In the genomic region with DNA sequence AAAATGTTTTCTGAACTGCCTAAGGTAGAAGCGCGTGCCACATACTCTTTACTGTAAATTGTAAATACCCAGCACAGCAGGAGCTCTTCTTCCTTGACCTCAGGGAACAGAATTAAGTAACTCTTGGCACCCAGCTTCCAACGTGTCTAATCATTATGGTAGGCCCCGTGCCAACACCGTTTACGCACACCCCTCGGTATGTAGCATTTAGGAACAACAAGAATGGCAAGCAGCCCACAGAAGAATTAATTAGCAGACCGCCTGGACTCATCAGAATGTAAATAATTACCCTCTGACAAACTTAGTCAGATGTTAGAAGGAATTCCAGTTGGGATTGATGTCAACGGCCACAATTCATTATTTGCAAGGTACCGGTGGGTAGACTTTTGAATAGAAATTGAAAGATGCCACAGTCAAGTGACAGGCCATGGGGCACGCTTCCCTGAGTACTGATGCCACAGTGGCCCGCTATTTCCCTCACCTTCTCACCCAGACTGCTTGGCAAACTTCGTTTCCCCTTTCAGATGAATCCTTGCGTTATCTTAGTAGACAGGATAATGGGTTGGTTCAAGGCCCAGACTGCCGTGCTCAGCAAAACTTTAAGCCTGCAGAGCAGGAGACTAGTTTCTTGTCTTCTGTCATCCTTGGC, we compare ENCODE assay signal across 18 mouse cellular contexts.
A peak's percentile ranks its signal among the peaks of the same experiment; 100 is the strongest.
DNase-seq lines count a peak whose midpoint lies in the region; ATAC-seq and TF ChIP-seq lines count a peak whose summit lies in the region.
"Had no signal": no experiment of that assay in that cellular context is flagged by ENCODE, and none has a peak within 500 bp of the region (broad histone marks: within the 10 kb centered on the region; RNA-seq: fewer than 3 reads in every experiment).

No protein-coding gene starts in this region.

- no peak overlapping the region for H3K9ac ChIP-seq in hindbrain, embryonic 13.5 days
- no peak overlapping the region for H3K9ac ChIP-seq in hindbrain, embryonic 11.5 days (ENCODE audit: low read depth, low read length)
- no peak overlapping the region for H3K9ac ChIP-seq in midbrain, postnatal 0 days (replicated peaks; ENCODE audit: low read length, poor library complexity, severe bottlenecking)
- H3K9ac ChIP-seq in midbrain, embryonic 15.5 days: no peak overlapping the region
- no peak overlapping the region for H3K9ac ChIP-seq in forebrain, embryonic 14.5 days (ENCODE audit: low read length)
- H3K9ac ChIP-seq: heart, embryonic 13.5 days; liver, postnatal 0 days had no signal

- no peaks in the 10 kb centered on the region for H3K36me3 ChIP-seq in hindbrain, embryonic 13.5 days
- no peaks in the 10 kb centered on the region for H3K36me3 ChIP-seq in hindbrain, embryonic 11.5 days (ENCODE audit: control insufficient read depth, insufficient read depth, low read length)
- H3K36me3 ChIP-seq in midbrain, postnatal 0 days (ENCODE audit: insufficient read depth, low read length): no peaks in the 10 kb centered on the region
- no peaks in the 10 kb centered on the region for H3K36me3 ChIP-seq in midbrain, embryonic 15.5 days (replicated peaks)
- H3K36me3 ChIP-seq in forebrain, embryonic 14.5 days (ENCODE audit: control insufficient read depth, insufficient read depth, low read length): no peaks in the 10 kb centered on the region
- H3K36me3 ChIP-seq: heart, embryonic 13.5 days; limb, embryonic 10.5 days had no signal

- H3K27ac ChIP-seq in hindbrain, embryonic 13.5 days: no peak overlapping the region
- H3K27ac ChIP-seq in hindbrain, embryonic 11.5 days (ENCODE audit: low read depth, low read length): no peak overlapping the region
- H3K27ac ChIP-seq in midbrain, postnatal 0 days (ENCODE audit: low read depth, low read length): no peak overlapping the region
- H3K27ac ChIP-seq in midbrain, embryonic 15.5 days: no peak overlapping the region
- H3K27ac ChIP-seq in forebrain, embryonic 14.5 days (ENCODE audit: low read depth, low read length): no peak overlapping the region
- H3K27ac ChIP-seq: heart, embryonic 13.5 days; limb, embryonic 10.5 days had no signal

- H3K4me1 ChIP-seq in hindbrain, embryonic 13.5 days (replicated peaks): no peaks in the 10 kb centered on the region
- no peaks in the 10 kb centered on the region for H3K4me1 ChIP-seq in hindbrain, embryonic 11.5 days (replicated peaks; ENCODE audit: control insufficient read depth, insufficient read depth, low read length)
- no peaks in the 10 kb centered on the region for H3K4me1 ChIP-seq in midbrain, postnatal 0 days (ENCODE audit: insufficient read depth, low read length)
- no peaks in the 10 kb centered on the region for H3K4me1 ChIP-seq in midbrain, embryonic 15.5 days
- H3K4me1 ChIP-seq in forebrain, embryonic 14.5 days (ENCODE audit: control insufficient read depth, insufficient read depth, low read length): peaks cover 3% of the 10 kb centered on the region; the same call in 1 of the 2 replicates
- H3K4me1 ChIP-seq: heart, embryonic 13.5 days; limb, embryonic 10.5 days had no signal

- TF ChIP-seq CTCF in midbrain, postnatal 0 days (IDR thresholded peaks at IDR 0.05): no peak

- no peak overlapping the region for H3K4me2 ChIP-seq in hindbrain, embryonic 13.5 days
- H3K4me2 ChIP-seq in hindbrain, embryonic 11.5 days (replicated peaks; ENCODE audit: low read depth, low read length): no peak overlapping the region
- no peak overlapping the region for H3K4me2 ChIP-seq in midbrain, postnatal 0 days (ENCODE audit: low read depth, low read length, poor library complexity, severe bottlenecking)
- H3K4me2 ChIP-seq in midbrain, embryonic 15.5 days: no peak overlapping the region
- no peak overlapping the region for H3K4me2 ChIP-seq in forebrain, embryonic 14.5 days (ENCODE audit: low read length)
- H3K4me2 ChIP-seq: heart, embryonic 13.5 days had no signal

- no peak for DNase-seq in hindbrain, embryonic 11.5 days (ENCODE audit: low spot score)
- DNase-seq in midbrain, postnatal 0 days (ENCODE audit: low spot score): peak; percentile 51
- peak; percentile 90 for DNase-seq in forebrain, embryonic 14.5 days (ENCODE audit: low spot score)
- peak; percentile 77 for DNase-seq in retina, postnatal 1 day
- DNase-seq in ovary, adult 18-20 months (ENCODE audit: low spot score): no peak
- DNase-seq: adrenal gland, adult 8-10 months; cerebellum, postnatal 25 days; heart, adult 18-20 months; kidney, postnatal 36 days; liver, postnatal 0 days; lung, postnatal 10 days; right cerebral cortex, adult 18-20 months; thymus, postnatal 36 days had no signal

- no peaks in the 10 kb centered on the region for H3K27me3 ChIP-seq in hindbrain, embryonic 13.5 days
- H3K27me3 ChIP-seq in hindbrain, embryonic 11.5 days (ENCODE audit: control insufficient read depth, insufficient read depth, low read length): no peaks in the 10 kb centered on the region
- no peaks in the 10 kb centered on the region for H3K27me3 ChIP-seq in midbrain, postnatal 0 days (ENCODE audit: insufficient read depth, low read length)
- H3K27me3 ChIP-seq in midbrain, embryonic 15.5 days (replicated peaks): no peaks in the 10 kb centered on the region
- no peaks in the 10 kb centered on the region for H3K27me3 ChIP-seq in forebrain, embryonic 14.5 days (replicated peaks; ENCODE audit: control insufficient read depth, insufficient read depth, low read length)
- H3K27me3 ChIP-seq: heart, embryonic 13.5 days had no signal

- 0 out of 2 replicates have a peak, but pooled peaks have one; percentile 59 for ATAC-seq in hindbrain, embryonic 13.5 days (ENCODE audit: low FRiP score)
- no peak for ATAC-seq in hindbrain, embryonic 11.5 days (ENCODE audit: low FRiP score)
- ATAC-seq in midbrain, postnatal 0 days (ENCODE audit: low FRiP score): no peak
- ATAC-seq in midbrain, embryonic 15.5 days (replicated peaks): no peak; the same call in 1 of the 2 replicates
- peak; percentile 92 for ATAC-seq in forebrain, embryonic 14.5 days
- ATAC-seq: inflammation-experienced regulatory T-cells, adult 6 months; liver, postnatal 0 days had no signal

- no peak overlapping the region for H3K4me3 ChIP-seq in hindbrain, embryonic 13.5 days
- H3K4me3 ChIP-seq in hindbrain, embryonic 11.5 days (ENCODE audit: low read depth, low read length): no peak overlapping the region
- no peak overlapping the region for H3K4me3 ChIP-seq in midbrain, postnatal 0 days (ENCODE audit: low read depth, low read length)
- no peak overlapping the region for H3K4me3 ChIP-seq in midbrain, embryonic 15.5 days
- H3K4me3 ChIP-seq in forebrain, embryonic 14.5 days (ENCODE audit: low read depth, low read length): no peak overlapping the region
- H3K4me3 ChIP-seq: heart, embryonic 13.5 days; limb, embryonic 10.5 days had no signal

- H3K9me3 ChIP-seq in hindbrain, embryonic 13.5 days: no peaks in the 10 kb centered on the region
- H3K9me3 ChIP-seq in hindbrain, embryonic 11.5 days (ENCODE audit: control insufficient read depth, low read length): no peaks in the 10 kb centered on the region
- H3K9me3 ChIP-seq in midbrain, postnatal 0 days (ENCODE audit: low read length): no peaks in the 10 kb centered on the region
- no peaks in the 10 kb centered on the region for H3K9me3 ChIP-seq in midbrain, embryonic 15.5 days
- no peaks in the 10 kb centered on the region for H3K9me3 ChIP-seq in forebrain, embryonic 14.5 days (replicated peaks; ENCODE audit: control insufficient read depth, low read length)
- H3K9me3 ChIP-seq: heart, embryonic 13.5 days; limb, embryonic 10.5 days had no signal

- WGBS in hindbrain, embryonic 13.5 days: 57% methylated on average over 15 of the region's 15 CpGs
- WGBS in hindbrain, embryonic 11.5 days: 85% methylated on average over 15 of the region's 15 CpGs
- 69% methylated on average over 15 of the region's 15 CpGs for WGBS in midbrain, postnatal 0 days
- 66% methylated on average over 15 of the region's 15 CpGs for WGBS in midbrain, embryonic 15.5 days
- WGBS in forebrain, embryonic 14.5 days: 17% methylated on average over 15 of the region's 15 CpGs

Comparison
In these comparisons a context has a peak if more than half of its experiments do, and no peak if none do; other contexts are left out.
1. ATAC-seq: peak in hindbrain, embryonic 13.5 days (single experiment) and forebrain, embryonic 14.5 days (single experiment); none in hindbrain, embryonic 11.5 days (single experiment), midbrain, postnatal 0 days (single experiment) and midbrain, embryonic 15.5 days (single experiment).
2. DNase-seq: peak in midbrain, postnatal 0 days (single experiment), forebrain, embryonic 14.5 days (single experiment) and retina, postnatal 1 day (single experiment); none in hindbrain, embryonic 11.5 days (single experiment) and ovary, adult 18-20 months (single experiment).